Mouse (Mus musculus): Measurements from ENCODE around the gene Cd180. TPM values are rescaled to one million over a fixed set of nuclear protein-coding genes. Genes with fewer than 3 reads are reported as not detected.

Gene Cd180
- polyA plus RNA-seq, 1 experiment from 2014 or later = 0.49 TPM

- H3K4me2 ChIP-seq (replicated peaks) = no peak overlapping the region
- H3K27me3 ChIP-seq (replicated peaks) = no peaks in the 10 kb centered on the region
- H3K36me3 ChIP-seq = peaks cover 3% of the 10 kb centered on the region; the same call in 1 of the 2 replicates
- H3K9me3 ChIP-seq = no peaks in the 10 kb centered on the region
- no peak overlapping the region for H3K27ac ChIP-seq
- no peaks in the 10 kb centered on the region for H3K4me1 ChIP-seq (replicated peaks)
- ATAC-seq = no peak
- 67% methylated on average over 7 of the region's 7 CpGs for WGBS
- H3K9ac ChIP-seq = no peak overlapping the region
- no peak overlapping the region for H3K4me3 ChIP-seq (replicated peaks)
Observed at GRCm38 (mm10) chr13:102774786-102775201, 81.4 kb downstream of the Cd180 start.

GRCm38 (mm10) chr13:102775506-102775905 lies 82.1 kb downstream of the Cd180 start:
- WGBS = 82% methylated on average over 6 of the region's 6 CpGs
- no peak overlapping the region for H3K4me2 ChIP-seq (replicated peaks)
- H3K27me3 ChIP-seq (replicated peaks) = no peaks in the 10 kb centered on the region
- H3K9me3 ChIP-seq = no peaks in the 10 kb centered on the region
- H3K36me3 ChIP-seq = peaks cover 3% of the 10 kb centered on the region; the same call in 1 of the 2 replicates
- no peak overlapping the region for H3K9ac ChIP-seq
- H3K4me1 ChIP-seq (replicated peaks) = no peaks in the 10 kb centered on the region
- H3K27ac ChIP-seq = no peak overlapping the region
- no peak overlapping the region for H3K4me3 ChIP-seq (replicated peaks)
- ATAC-seq = no peak

- WGBS = 96% methylated on average over 3 of the region's 3 CpGs
Observed at GRCm38 (mm10) chr13:102778859-102779258, 85.5 kb downstream of the Cd180 start.

GRCm38 (mm10) chr13:102779275-102779674 lies 85.9 kb downstream of the Cd180 start:
- Histone ChIP-seq H3K4me1 (replicated peaks) (no peaks in the 10 kb centered on the region), H3K36me3 (peaks cover 3% of the 10 kb centered on the region; the same call in 1 of the 2 replicates), H3K27me3 (replicated peaks) (no peaks in the 10 kb centered on the region), H3K4me3 (replicated peaks) (no peak overlapping the region), H3K9me3 (no peaks in the 10 kb centered on the region), H3K27ac (no peak overlapping the region), H3K9ac (no peak overlapping the region), H3K4me2 (replicated peaks) (no peak overlapping the region)
- 85% methylated on average over 3 of the region's 3 CpGs for WGBS
- no peak for ATAC-seq

More at GRCm38 (mm10) chr13:102778859-102779258, 85.5 kb downstream of the Cd180 start:
- Histone ChIP-seq H3K4me1 (replicated peaks) (no peaks in the 10 kb centered on the region), H3K27ac (no peak overlapping the region), H3K9me3 (no peaks in the 10 kb centered on the region), H3K36me3 (peaks cover 3% of the 10 kb centered on the region; the same call in 1 of the 2 replicates), H3K4me3 (replicated peaks) (no peak overlapping the region), H3K4me2 (replicated peaks) (no peak overlapping the region), H3K27me3 (replicated peaks) (no peaks in the 10 kb centered on the region), H3K9ac (no peak overlapping the region)
- ATAC-seq = no peak

GRCm38 (mm10) chr13:102783531-102784310 lies 90.4 kb downstream of the Cd180 start:
- Histone ChIP-seq H3K36me3 (0 out of 2 replicates have a peak, but pooled peaks cover 3% of the 10 kb centered on the region), H3K27ac (no peak overlapping the region), H3K4me3 (replicated peaks) (no peak overlapping the region), H3K4me1 (replicated peaks) (no peaks in the 10 kb centered on the region), H3K4me2 (replicated peaks) (no peak overlapping the region), H3K9me3 (no peaks in the 10 kb centered on the region), H3K9ac (no peak overlapping the region), H3K27me3 (replicated peaks) (no peaks in the 10 kb centered on the region)
- ATAC-seq = no peak
- 69% methylated on average over 7 of the region's 7 CpGs for WGBS

GRCm38 (mm10) chr13:102786666-102787230 lies 93.4 kb downstream of the Cd180 start:
- no peak overlapping the region for H3K9ac ChIP-seq
- H3K27ac ChIP-seq = no peak overlapping the region
- no peak for ATAC-seq
- 77% methylated on average over 10 of the region's 10 CpGs for WGBS
- no peaks in the 10 kb centered on the region for H3K36me3 ChIP-seq
- no peak overlapping the region for H3K4me3 ChIP-seq (replicated peaks)
- H3K4me1 ChIP-seq (replicated peaks) = no peaks in the 10 kb centered on the region
- no peaks in the 10 kb centered on the region for H3K27me3 ChIP-seq (replicated peaks)
- no peak overlapping the region for H3K4me2 ChIP-seq (replicated peaks)
- no peaks in the 10 kb centered on the region for H3K9me3 ChIP-seq

Measured in intestine, embryonic 15.5 days (tissue).